Mouse (Mus musculus): Measurements from ENCODE around the gene Dync1i1. TPM values are rescaled to one million over a fixed set of nuclear protein-coding genes. Genes with fewer than 3 reads are reported as not detected.
A peak's percentile ranks its signal among the peaks of the same experiment; 100 is the strongest.

Gene Dync1i1
- total RNA-seq, 2 experiments from 2014 or later = 125 to 137 TPM

GRCm38 (mm10) chr6:5991817-5992755, 266.6 kb downstream of the Dync1i1 start:
- intact Hi-C loops (cut with DNase I) = loop anchor here (5.0 kb wide), 1 partner anchor 135 kb away; no protein-coding TSS in a partner anchor
- Histone ChIP-seq H3K27ac (no peak overlapping the region), H3K4me3 (no peak overlapping the region)
- peak; percentile 66 to 70 for DNase-seq (ENCODE audit: extremely low spot score in 1 of 2, low spot score in 2 of 2)
- TF ChIP-seq CTCF (IDR thresholded peaks at IDR 0.05) = no peak

GRCm38 (mm10) chr6:5993056-5993455, 267.6 kb downstream of the Dync1i1 start:
- H3K4me3 ChIP-seq = no peak overlapping the region
- intact Hi-C loops (cut with DNase I) = loop anchor here (5.0 kb wide), 1 partner anchor 136 kb away; no protein-coding TSS in a partner anchor
- H3K27ac ChIP-seq = no peak overlapping the region
- TF ChIP-seq CTCF (IDR thresholded peaks at IDR 0.05) = no peak
- DNase-seq (ENCODE audit: extremely low spot score in 1 of 2, low spot score in 2 of 2) = no peak

GRCm38 (mm10) chr6:5997535-5997934, 272.1 kb downstream of the Dync1i1 start:
- Histone ChIP-seq H3K4me3 (no peak overlapping the region), H3K27ac (no peak overlapping the region)
- intact Hi-C loops (cut with DNase I) = no loop called here
- no peak for DNase-seq (ENCODE audit: extremely low spot score in 1 of 2, low spot score in 2 of 2)
- TF ChIP-seq CTCF (IDR thresholded peaks at IDR 0.05) = no peak

GRCm38 (mm10) chr6:6002061-6002460, 276.6 kb downstream of the Dync1i1 start:
- no peak for DNase-seq (ENCODE audit: extremely low spot score in 1 of 2, low spot score in 2 of 2)

GRCm38 (mm10) chr6:6004756-6005485, 279.5 kb downstream of the Dync1i1 start:
- H3K4me3 ChIP-seq = no peak overlapping the region
- H3K27ac ChIP-seq = no peak overlapping the region
- TF ChIP-seq CTCF (IDR thresholded peaks at IDR 0.05) = no peak

More at GRCm38 (mm10) chr6:6002061-6002460, 276.6 kb downstream of the Dync1i1 start:
- Histone ChIP-seq H3K4me3 (no peak overlapping the region), H3K27ac (no peak overlapping the region)
- no peak for TF ChIP-seq CTCF (IDR thresholded peaks at IDR 0.05)
- intact Hi-C loops (cut with DNase I) = loop anchor here (10.0 kb wide), 1 partner anchor 357 kb away; no protein-coding TSS in a partner anchor

GRCm38 (mm10) chr6:6005762-6006431, 280.5 kb downstream of the Dync1i1 start:
- no peak overlapping the region for H3K27ac ChIP-seq
- intact Hi-C loops (cut with DNase I) = loop anchor here (1.0 to 10.0 kb wide), 4 partner anchors 361 to 911 kb away; partner anchors contain the start of gene Sem1
- peak overlapping the region; percentile 68 for H3K4me3 ChIP-seq
- peak; percentile 91 for TF ChIP-seq CTCF (IDR thresholded peaks at IDR 0.05)
- DNase-seq (ENCODE audit: extremely low spot score in 1 of 2, low spot score in 2 of 2) = peak; percentile 74 to 75

More at GRCm38 (mm10) chr6:6004756-6005485, 279.5 kb downstream of the Dync1i1 start:
- no peak for DNase-seq (ENCODE audit: extremely low spot score in 1 of 2, low spot score in 2 of 2)
- intact Hi-C loops (cut with DNase I) = loop anchor here (1.0 to 10.0 kb wide), 4 partner anchors 360 to 912 kb away; partner anchors contain the start of gene Sem1

GRCm38 (mm10) chr6:6011364-6011763, 285.9 kb downstream of the Dync1i1 start:
- no peak overlapping the region for H3K4me3 ChIP-seq
- intact Hi-C loops (cut with DNase I) = no loop called here
- no peak for DNase-seq (ENCODE audit: extremely low spot score in 1 of 2, low spot score in 2 of 2)
- H3K27ac ChIP-seq = no peak overlapping the region
- TF ChIP-seq CTCF (IDR thresholded peaks at IDR 0.05) = no peak

GRCm38 (mm10) chr6:6015616-6016015, 290.2 kb downstream of the Dync1i1 start:
- DNase-seq (ENCODE audit: extremely low spot score in 1 of 2, low spot score in 2 of 2) = peak; percentile 19 to 37
- Histone ChIP-seq H3K4me3 (peak overlapping the region; percentile 23), H3K27ac (no peak overlapping the region)
- TF ChIP-seq CTCF (IDR thresholded peaks at IDR 0.05) = no peak
- intact Hi-C loops (cut with DNase I) = no loop called here

GRCm38 (mm10) chr6:6016931-6017330, 291.5 kb downstream of the Dync1i1 start:
- H3K27ac ChIP-seq = no peak overlapping the region
- H3K4me3 ChIP-seq = no peak overlapping the region
- no peak for TF ChIP-seq CTCF (IDR thresholded peaks at IDR 0.05)
- DNase-seq (ENCODE audit: extremely low spot score in 1 of 2, low spot score in 2 of 2) = no peak
- intact Hi-C loops (cut with DNase I) = no loop called here

GRCm38 (mm10) chr6:6023976-6024375, 298.5 kb downstream of the Dync1i1 start:
- no peak overlapping the region for H3K4me3 ChIP-seq
- no peak overlapping the region for H3K27ac ChIP-seq
- DNase-seq (ENCODE audit: extremely low spot score in 1 of 2, low spot score in 2 of 2) = no peak
- TF ChIP-seq CTCF (IDR thresholded peaks at IDR 0.05) = no peak
- intact Hi-C loops (cut with DNase I) = no loop called here

- TF ChIP-seq CTCF (IDR thresholded peaks at IDR 0.05) = no peak
- DNase-seq (ENCODE audit: extremely low spot score in 1 of 2, low spot score in 2 of 2) = no peak
- no peak overlapping the region for H3K27ac ChIP-seq
- no peak overlapping the region for H3K4me3 ChIP-seq
- intact Hi-C loops (cut with DNase I) = no loop called here
Observed at GRCm38 (mm10) chr6:6027664-6028063, 302.2 kb downstream of the Dync1i1 start.

Data from left cerebral cortex, adult 2 months (tissue).